Mouse (Mus musculus) adrenal gland, postnatal 14 days (tissue): ENCODE measurements around the gene Fgfr2. TPM values are rescaled to one million over a fixed set of nuclear protein-coding genes. Genes with fewer than 3 reads are reported as not detected.
A peak's percentile ranks its signal among the peaks of the same experiment; 100 is the strongest.

ENCODE experiments used
- DNase-seq: peaks from one replicate; pipeline ENCODE4 v3.0.0; 2021; ENCODE audit warnings: mixed read lengths
- total RNA-seq: library from RNA; stranded (reverse); gene quantifications from 2 replicates; pipeline ENCODE4 v1.2.3, GENCODE M21; 2021

Fgfr2 gene
- total RNA-seq, 1 experiment from 2014 or later: 227 TPM

- DNase-seq: no peak
Measured at GRCm38 (mm10) chr7:132608316-132609020, 514.7 kb downstream of the Fgfr2 start.

DNA sequence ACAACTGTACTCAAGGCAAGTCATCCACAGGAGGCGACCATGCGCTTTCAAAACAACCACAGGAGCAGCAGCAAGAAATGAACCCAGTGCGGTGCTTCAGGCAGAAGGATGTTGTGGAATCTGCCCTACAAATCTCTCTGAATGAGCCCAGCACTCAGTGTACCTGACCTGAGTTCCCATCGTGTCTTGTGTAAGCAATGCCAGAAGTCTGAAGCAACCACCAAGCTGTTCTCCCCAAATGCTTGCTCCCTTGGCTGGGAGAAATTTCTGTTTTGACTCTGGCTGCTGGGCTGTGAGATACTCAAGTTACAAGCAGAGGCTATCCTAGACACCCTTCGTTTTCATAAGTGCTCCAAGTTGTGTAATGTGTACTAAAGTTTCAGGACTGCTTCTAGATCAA is 517.5 kb downstream of the Fgfr2 start:
- no peak for DNase-seq

GRCm38 (mm10) chr7:132604720-132605119 is 518.4 kb downstream of the Fgfr2 start:
- no peak for DNase-seq

- DNase-seq: no peak
Measured at GRCm38 (mm10) chr7:132600926-132601325, 522.2 kb downstream of the Fgfr2 start.

- no peak for DNase-seq
Measured at GRCm38 (mm10) chr7:132600026-132600425, 523.1 kb downstream of the Fgfr2 start.

GRCm38 (mm10) chr7:132599071-132599975 is 523.8 kb downstream of the Fgfr2 start, which contains the start of gene Nkx1-2:
Gene Nkx1-2 (minus strand): TSS chr7:132599637.
- peak; percentile 12 for DNase-seq

- peak; percentile 49 for DNase-seq
Measured at GRCm38 (mm10) chr7:132597251-132598041, 525.7 kb downstream of the Fgfr2 start.

DNA sequence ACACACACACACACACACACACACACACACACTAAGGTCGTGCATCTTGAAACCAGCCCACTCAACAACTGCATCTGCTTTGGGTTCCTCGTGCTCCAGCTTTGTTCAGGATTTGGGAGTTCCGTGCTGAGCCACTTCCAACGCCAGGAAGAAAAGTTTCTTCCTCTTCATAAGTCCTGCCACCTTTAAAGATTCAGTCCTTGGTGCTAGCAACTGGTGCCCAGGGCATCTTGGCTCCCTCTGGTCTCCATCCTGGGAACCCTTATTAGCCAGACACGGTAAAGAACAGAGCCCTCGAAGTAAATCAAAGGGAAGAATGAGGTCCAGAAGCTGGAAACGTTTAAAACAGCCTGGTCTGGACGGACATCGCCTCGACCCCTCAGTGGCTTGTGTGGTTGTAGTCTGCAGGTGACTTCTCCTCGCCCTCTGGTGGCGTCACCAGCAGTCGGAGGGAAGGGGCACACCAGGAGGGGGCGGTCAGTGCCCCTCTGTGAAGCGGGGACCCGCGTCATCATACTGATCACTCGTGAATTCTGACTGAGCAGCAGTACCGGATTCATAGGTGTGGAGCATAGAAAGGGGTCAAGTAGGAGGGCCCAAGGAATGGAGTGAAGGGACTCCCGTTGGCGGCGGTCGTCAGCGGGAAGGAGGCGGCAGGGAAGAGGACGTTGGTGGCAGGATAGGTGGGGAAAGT is 526.4 kb downstream of the Fgfr2 start:
- DNase-seq: no peak

GRCm38 (mm10) chr7:132595787-132596186 is 527.4 kb downstream of the Fgfr2 start:
- no peak for DNase-seq

GRCm38 (mm10) chr7:132594325-132594724 is 528.8 kb downstream of the Fgfr2 start:
- no peak for DNase-seq

- DNase-seq: no peak
Measured at GRCm38 (mm10) chr7:132593762-132594161, 529.4 kb downstream of the Fgfr2 start.

GRCm38 (mm10) chr7:132589610-132590009 is 533.5 kb downstream of the Fgfr2 start:
- DNase-seq: no peak

- DNase-seq: no peak
Measured at GRCm38 (mm10) chr7:132587167-132587566, 536.0 kb downstream of the Fgfr2 start.

DNA sequence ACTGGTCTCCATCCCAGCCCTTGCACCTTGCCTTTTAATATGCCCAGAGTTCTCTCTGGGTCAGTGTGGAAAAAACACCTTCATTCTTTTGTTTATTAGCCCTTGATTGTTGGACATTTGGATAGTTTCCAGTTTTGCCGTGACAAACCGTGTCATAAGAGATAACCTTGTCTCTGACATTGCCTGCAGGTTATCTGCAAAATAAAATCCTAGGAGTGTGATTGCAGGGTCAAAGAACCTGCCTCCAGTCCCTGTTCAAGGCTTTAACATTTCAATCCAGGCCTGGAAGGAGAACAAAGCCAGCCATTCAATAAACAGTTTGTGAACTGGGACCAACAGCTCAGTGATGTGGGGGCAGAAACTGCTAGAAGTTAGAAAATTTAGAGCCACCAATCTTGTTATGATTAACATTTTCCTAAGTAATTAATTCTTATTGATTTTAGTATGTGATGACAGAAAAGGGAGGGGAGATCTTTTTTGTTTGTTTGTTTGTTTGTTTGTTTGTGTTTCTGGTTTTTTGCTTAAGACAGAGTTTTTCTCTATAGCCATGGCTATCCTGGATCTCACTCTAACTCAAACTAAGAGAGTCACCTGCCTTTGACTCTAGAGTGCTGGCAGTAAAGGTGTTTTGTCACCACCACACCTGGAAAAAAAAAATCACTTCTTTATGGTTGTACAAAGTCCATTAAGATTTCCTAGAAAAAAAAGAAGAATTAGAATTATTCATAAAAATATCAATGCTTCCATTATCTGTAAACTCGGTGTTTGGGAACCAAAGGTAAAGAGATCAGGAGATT is 537.3 kb downstream of the Fgfr2 start:
- DNase-seq: no peak

GRCm38 (mm10) chr7:132581441-132581840 is 541.7 kb downstream of the Fgfr2 start:
- peak; percentile 41 for DNase-seq

GRCm38 (mm10) chr7:132580511-132580910 is 542.6 kb downstream of the Fgfr2 start:
- no peak for DNase-seq

GRCm38 (mm10) chr7:132576891-132577290 is 546.3 kb downstream of the Fgfr2 start:
- DNase-seq: peak; percentile 34

- peak; percentile 97 for DNase-seq
Measured at GRCm38 (mm10) chr7:132576116-132576650, 547.0 kb downstream of the Fgfr2 start, which contains the start of gene Oat. Gene Oat (minus strand): TSS chr7:132576398.

GRCm38 (mm10) chr7:132575623-132576022 is 547.5 kb downstream of the Fgfr2 start:
- DNase-seq: peak; percentile 90

- DNase-seq: no peak
Measured at GRCm38 (mm10) chr7:132574646-132575045, 548.5 kb downstream of the Fgfr2 start.

DNA sequence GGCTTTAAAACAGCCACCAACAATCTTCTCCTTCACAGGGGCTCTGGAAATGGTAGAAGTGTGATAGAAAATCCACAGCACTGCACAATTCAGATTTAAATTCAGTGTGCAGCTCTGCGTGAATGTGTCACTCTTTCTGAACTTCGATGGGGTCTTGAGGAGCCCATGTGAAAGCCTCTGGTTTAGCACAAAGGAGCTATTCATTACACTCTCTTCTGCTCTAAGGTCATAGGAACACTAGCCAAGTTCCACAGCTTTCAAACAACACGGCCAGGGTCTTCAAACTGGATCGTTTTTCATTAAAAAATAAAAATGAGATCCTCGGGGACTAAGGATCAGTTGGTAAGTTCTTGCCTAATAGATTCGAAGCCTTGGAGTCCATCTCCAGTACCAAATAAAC is 549.9 kb downstream of the Fgfr2 start:
- no peak for DNase-seq
